Mouse (Mus musculus) forebrain, embryonic 11.5 days (tissue): ENCODE results near the gene Eef1akmt1. TPM values are rescaled to one million over a fixed set of nuclear protein-coding genes. Genes with fewer than 3 reads are reported as not detected.

Experiments used
- ATAC-seq: fragments of 200-750 bp; cut with Nextera tagmentation; replicated peaks from 2 replicates; pipeline ENCODE4 v1.8.0; 2017; ENCODE audit warnings: moderate TSS enrichment; ENCODE audit not compliant: low FRiP score
- DNase-seq: peaks from one replicate; pipeline ENCODE4 v3.0.0-alpha.2; 2017; ENCODE audit warnings: low spot score
- H3K27ac ChIP-seq: fragments of 300-500 bp; sonication (generic); 2 replicates; pipeline ENCODE4 v1.5.1; 2014; ENCODE audit warnings: low read depth, low read length
- H3K27me3 ChIP-seq: fragments of 300-500 bp; sonication (generic); 2 replicates; pipeline ENCODE4 v1.6.1; 2014; ENCODE audit warnings: mild to moderate bottlenecking, low read length, mixed read lengths; ENCODE audit not compliant: control insufficient read depth, insufficient read depth
- H3K36me3 ChIP-seq: fragments of 300-500 bp; sonication (generic); 2 replicates; pipeline ENCODE4 v1.6.1; 2014; ENCODE audit warnings: mild to moderate bottlenecking, low read length, moderate library complexity, mixed read lengths; ENCODE audit not compliant: control insufficient read depth, insufficient read depth
- H3K4me1 ChIP-seq: fragments of 300-500 bp; sonication (generic); replicated peaks from 2 replicates; pipeline ENCODE4 v1.6.1; 2014; ENCODE audit warnings: low read length, mixed read lengths; ENCODE audit not compliant: control insufficient read depth, insufficient read depth
- H3K4me2 ChIP-seq: fragments of 300-500 bp; sonication (generic); 2 replicates; pipeline ENCODE4 v1.6.1; 2014; ENCODE audit warnings: low read depth, mild to moderate bottlenecking, low read length, moderate library complexity, mixed read lengths; ENCODE audit not compliant: severe bottlenecking
- H3K4me3 ChIP-seq: fragments of 300-500 bp; sonication (generic); 2 replicates; pipeline ENCODE4 v1.5.1; 2014; ENCODE audit warnings: low read depth, low read length
- H3K9ac ChIP-seq: fragments of 300-500 bp; sonication (generic); 2 replicates; pipeline ENCODE4 v1.6.1; 2014; ENCODE audit warnings: low read length
- H3K9me3 ChIP-seq: fragments of 300-500 bp; sonication (generic); 2 replicates; pipeline ENCODE4 v1.6.1; 2016; ENCODE audit warnings: low read length, mixed read lengths; ENCODE audit not compliant: control insufficient read depth
- whole genome bisulfite sequencing: fragments of 180-500 bp; shearing (Covaris S2); extraction: QIAGEN DNeasy Blood & Tissue Kit; methylation state at CpG from one replicate; pipeline ENCODE4 v1.1.7; 2014; 5-methylcytosine and 5-hydroxymethylcytosine counted together
- polyA plus RNA-seq: library from polyadenylated mRNA; unstranded; fragments of >200 nt; fragmentation: Nextera tagmentation; extraction: Ambion mirVana; gene quantifications from 2 replicates; pipeline ENCODE4 v1.2.1, GENCODE M21; 2014

The Eef1akmt1 gene
- polyA plus RNA-seq, 1 experiment from 2014 or later: 79.4 TPM

GRCm38 (mm10) chr14:57555471-57556070, 15.8 kb downstream of the Eef1akmt1 start:
- no peak overlapping the region for H3K4me3 ChIP-seq
- H3K36me3 ChIP-seq: no peaks in the 10 kb centered on the region
- H3K9me3 ChIP-seq: no peaks in the 10 kb centered on the region
- DNase-seq (peak; percentile 30), ATAC-seq (no peak)
- H3K9ac ChIP-seq: no peak overlapping the region
- H3K4me2 ChIP-seq: no peak overlapping the region
- no peaks in the 10 kb centered on the region for H3K4me1 ChIP-seq
- no peak overlapping the region for H3K27ac ChIP-seq
- no peaks in the 10 kb centered on the region for H3K27me3 ChIP-seq
- WGBS: 84% methylated on average over 7 of the region's 7 CpGs

GRCm38 (mm10) chr14:57554434-57554833, 17.0 kb downstream of the Eef1akmt1 start:
- H3K27ac ChIP-seq: no peak overlapping the region
- ATAC-seq (no peak), DNase-seq (peak; percentile 32)
- no peak overlapping the region for H3K4me2 ChIP-seq
- H3K9ac ChIP-seq: no peak overlapping the region
- H3K36me3 ChIP-seq: no peaks in the 10 kb centered on the region
- H3K27me3 ChIP-seq: no peaks in the 10 kb centered on the region
- no peaks in the 10 kb centered on the region for H3K9me3 ChIP-seq
- 87% methylated on average over 5 of the region's 5 CpGs for WGBS
- H3K4me3 ChIP-seq: no peak overlapping the region
- no peaks in the 10 kb centered on the region for H3K4me1 ChIP-seq

- no peak overlapping the region for H3K4me3 ChIP-seq
- no peaks in the 10 kb centered on the region for H3K27me3 ChIP-seq
- ATAC-seq (no peak), DNase-seq (no peak)
- no peak overlapping the region for H3K4me2 ChIP-seq
- no peak overlapping the region for H3K27ac ChIP-seq
- no peaks in the 10 kb centered on the region for H3K36me3 ChIP-seq
- no peak overlapping the region for H3K9ac ChIP-seq
- H3K4me1 ChIP-seq: no peaks in the 10 kb centered on the region
- H3K9me3 ChIP-seq: no peaks in the 10 kb centered on the region
These were observed 18.5 kb downstream of the Eef1akmt1 start for GRCm38 (mm10) chr14:57552945-57553344.

- H3K9me3 ChIP-seq: no peaks in the 10 kb centered on the region
- no peak overlapping the region for H3K4me2 ChIP-seq
- ATAC-seq: no peak
- H3K4me1 ChIP-seq: no peaks in the 10 kb centered on the region
- no peak overlapping the region for H3K27ac ChIP-seq
- DNase-seq: no peak
- no peaks in the 10 kb centered on the region for H3K27me3 ChIP-seq
- no peaks in the 10 kb centered on the region for H3K36me3 ChIP-seq
- 88% methylated on average over 5 of the region's 5 CpGs for WGBS
- no peak overlapping the region for H3K4me3 ChIP-seq
- no peak overlapping the region for H3K9ac ChIP-seq
These were observed 24.4 kb downstream of the Eef1akmt1 start for GRCm38 (mm10) chr14:57547062-57547461.

GRCm38 (mm10) chr14:57546557-57547021, 24.8 kb downstream of the Eef1akmt1 start:
- H3K4me2 ChIP-seq: no peak overlapping the region
- DNase-seq (no peak), ATAC-seq (no peak)
- H3K4me1 ChIP-seq: no peaks in the 10 kb centered on the region
- H3K27me3 ChIP-seq: no peaks in the 10 kb centered on the region
- no peaks in the 10 kb centered on the region for H3K9me3 ChIP-seq
- no peaks in the 10 kb centered on the region for H3K36me3 ChIP-seq
- no peak overlapping the region for H3K27ac ChIP-seq
- 29% methylated on average over 13 of the region's 13 CpGs for WGBS
- no peak overlapping the region for H3K4me3 ChIP-seq
- H3K9ac ChIP-seq: no peak overlapping the region

GRCm38 (mm10) chr14:57546131-57546530, 25.3 kb downstream of the Eef1akmt1 start:
- DNase-seq: no peak
- WGBS: 83% methylated on average over 8 of the region's 8 CpGs
- H3K9ac ChIP-seq: no peak overlapping the region

GRCm38 (mm10) chr14:57545526-57545925, 25.9 kb downstream of the Eef1akmt1 start:
- Histone ChIP-seq H3K9me3 (no peaks in the 10 kb centered on the region), H3K4me3 (no peak overlapping the region), H3K27ac (no peak overlapping the region), H3K36me3 (no peaks in the 10 kb centered on the region), H3K9ac (no peak overlapping the region), H3K4me1 (no peaks in the 10 kb centered on the region), H3K27me3 (no peaks in the 10 kb centered on the region), H3K4me2 (no peak overlapping the region)
- no peak for ATAC-seq
- no peak for DNase-seq
- WGBS: 86% methylated on average over 17 of the region's 17 CpGs

More at GRCm38 (mm10) chr14:57546131-57546530, 25.3 kb downstream of the Eef1akmt1 start:
- no peaks in the 10 kb centered on the region for H3K36me3 ChIP-seq
- no peak overlapping the region for H3K4me3 ChIP-seq
- no peaks in the 10 kb centered on the region for H3K27me3 ChIP-seq
- H3K4me2 ChIP-seq: no peak overlapping the region
- no peak for ATAC-seq
- no peak overlapping the region for H3K27ac ChIP-seq
- no peaks in the 10 kb centered on the region for H3K4me1 ChIP-seq
- H3K9me3 ChIP-seq: no peaks in the 10 kb centered on the region

GRCm38 (mm10) chr14:57543420-57544039, 27.9 kb downstream of the Eef1akmt1 start:
- DNase-seq (no peak), ATAC-seq (no peak)
- no peaks in the 10 kb centered on the region for H3K4me1 ChIP-seq
- H3K27ac ChIP-seq: no peak overlapping the region
- 95% methylated on average over 13 of the region's 13 CpGs for WGBS
- no peak overlapping the region for H3K4me3 ChIP-seq
- H3K9ac ChIP-seq: no peak overlapping the region
- no peak overlapping the region for H3K4me2 ChIP-seq
- no peaks in the 10 kb centered on the region for H3K36me3 ChIP-seq
- H3K9me3 ChIP-seq: no peaks in the 10 kb centered on the region
- H3K27me3 ChIP-seq: no peaks in the 10 kb centered on the region

GRCm38 (mm10) chr14:57542231-57542630, 29.2 kb downstream of the Eef1akmt1 start:
- ATAC-seq: no peak
- no peak for DNase-seq
- Histone ChIP-seq H3K36me3 (no peaks in the 10 kb centered on the region), H3K4me1 (peaks cover 3% of the 10 kb centered on the region; the same call in 1 of the 2 replicates), H3K27ac (no peak overlapping the region), H3K4me3 (no peak overlapping the region), H3K9ac (peak overlapping the region; percentile 39), H3K27me3 (no peaks in the 10 kb centered on the region), H3K4me2 (peak overlapping the region; percentile 46), H3K9me3 (no peaks in the 10 kb centered on the region)
- 39% methylated on average over 34 of the region's 34 CpGs for WGBS
